In genomic region chr19:53500298-53501006, GRCm38 (mm10) we compare ENCODE assay signal across 7 mouse cellular contexts. TPM values are rescaled to one million over a fixed set of nuclear protein-coding genes. Genes with fewer than 3 reads are reported as not detected.
DNase-seq lines count a peak whose midpoint lies in the region; ATAC-seq and TF ChIP-seq lines count a peak whose summit lies in the region.

No protein-coding gene starts in this region.

- no peaks in the 10 kb centered on the region for H3K36me3 ChIP-seq in C2C12 (ENCODE audit: control insufficient read depth, insufficient read depth)
- no peaks in the 10 kb centered on the region for H3K36me3 ChIP-seq in embryonic facial prominence, embryonic 13.5 days

- H3K4me2 ChIP-seq in embryonic facial prominence, embryonic 13.5 days, result no peak overlapping the region

- WGBS in embryonic facial prominence, embryonic 13.5 days, result 76% methylated on average over 25 of the region's 25 CpGs

- H3K9me3 ChIP-seq in embryonic facial prominence, embryonic 13.5 days, result no peaks in the 10 kb centered on the region

- no peak overlapping the region for H3K9ac ChIP-seq in embryonic facial prominence, embryonic 13.5 days

- 0 out of 2 replicates have a peak, but pooled peaks have one; percentile 41 for ATAC-seq in embryonic facial prominence, embryonic 13.5 days (ENCODE audit: insufficient number of reproducible peaks, insufficient read depth, low FRiP score, low TSS enrichment, low read depth)
- peak; percentile 59 to 60 for ATAC-seq in hematopoietic stem cell, adult 5-6 weeks (replicated peaks in 1 of 2; ENCODE audit: insufficient read depth in 1 of 2, low FRiP score in 2 of 2, low TSS enrichment in 1 of 2, low read depth in 1 of 2, poor library complexity in 2 of 2, severe bottlenecking in 2 of 2)

- H3K27me3 ChIP-seq in C2C12 (ENCODE audit: control insufficient read depth, insufficient read depth, insufficient read length), result no peaks in the 10 kb centered on the region
- H3K27me3 ChIP-seq in embryonic facial prominence, embryonic 13.5 days, result no peaks in the 10 kb centered on the region

- H3K79me3 ChIP-seq in C2C12 (ENCODE audit: low read depth), result no peaks in the 10 kb centered on the region

- H3K27ac ChIP-seq in embryonic facial prominence, embryonic 13.5 days, result no peak overlapping the region

- no peak overlapping the region for H3K4me3 ChIP-seq in C2C12 (ENCODE audit: insufficient read depth, poor library complexity, severe bottlenecking)
- no peak overlapping the region for H3K4me3 ChIP-seq in embryonic facial prominence, embryonic 13.5 days

- no peaks in the 10 kb centered on the region for H3K79me2 ChIP-seq in C2C12 (ENCODE audit: control insufficient read depth, insufficient read depth)

- H3ac ChIP-seq in C2C12 (ENCODE audit: control insufficient read depth, insufficient read length, low read depth), result no peak overlapping the region

- TF ChIP-seq CTCF in C2C12 (IDR thresholded peaks at IDR 0.05; ENCODE audit: control insufficient read depth, insufficient read depth, insufficient read length), result no peak

- peak; percentile 57 for DNase-seq in Muller cell, postnatal 12 days (ENCODE audit: inconsistent ontology term)
- peak; percentile 61 for DNase-seq in layer of hippocampus, adult 9-11 months
- peak; percentile 48 for DNase-seq in retina, postnatal 7 days (ENCODE audit: low read depth, low spot score)
- no peak for DNase-seq in ovary, postnatal 10 days (ENCODE audit: low spot score)

- H3K4me1 ChIP-seq in embryonic facial prominence, embryonic 13.5 days, result peaks cover 6% of the 10 kb centered on the region; the same call in 1 of the 2 replicates

TF ChIP-seq in C2C12, 6 proteins besides CTCF, POLR2A, EP300 and RAD21:
- TF ChIP-seq FOSL1 (IDR thresholded peaks at IDR 0.05; ENCODE audit: insufficient read depth, low read length, poor library complexity, severe bottlenecking) (no peak), MYOG (IDR thresholded peaks at IDR 0.05; ENCODE audit: control insufficient read depth, extremely low read depth, insufficient read length) (no peak), MYOD1 (IDR thresholded peaks at IDR 0.05; ENCODE audit: control insufficient read depth, insufficient read length, low read depth) (peak; percentile 64)
TF ChIP-seq in C2C12: peak in this region for 1.

RNA-seq across cellular contexts. Expression of gene Dusp5, which starts 28.5 kb away (rescaled TPM):
- 22.5 TPM for polyA plus RNA-seq in C2C12 (2012; fragmentation: generic; extraction: Trizol)
- 1.1 and 2.0 TPM in 2 replicates for polyA plus RNA-seq in embryonic facial prominence, embryonic 13.5 days (2015; fragmentation: Nextera tagmentation; extraction: Ambion mirVana)
- 67.9 and 102 TPM in 2 replicates for total RNA-seq in hematopoietic stem cell, adult 5-6 weeks (2017)
